Mouse (Mus musculus) small intestine, adult 2 months (tissue): ENCODE data around the gene Dclre1c. TPM values are rescaled to one million over a fixed set of nuclear protein-coding genes. Genes with fewer than 3 reads are reported as not detected.

Experiments
- H3K27ac ChIP-seq: fragments of 200-500 bp; 2 replicates; pipeline ENCODE4 v1.5.1; 2012; ENCODE audit warnings: low read depth, low read length, control low read depth, inconsistent platforms; ENCODE audit not compliant: insufficient read depth
- H3K27me3 ChIP-seq: fragments of 200-500 bp; 2 replicates; pipeline ENCODE4 v1.6.1; 2012; ENCODE audit warnings: mild to moderate bottlenecking, moderate library complexity, low read length, inconsistent platforms; ENCODE audit not compliant: control insufficient read depth, insufficient read depth
- H3K36me3 ChIP-seq: fragments of 200-500 bp; 2 replicates; pipeline ENCODE4 v1.6.1; 2012; ENCODE audit warnings: mild to moderate bottlenecking, low read length, control low read depth, inconsistent platforms; ENCODE audit not compliant: control insufficient read depth, insufficient read depth
- H3K4me1 ChIP-seq: fragments of 200-500 bp; 2 replicates; pipeline ENCODE4 v1.6.1; 2012; ENCODE audit warnings: low read length, inconsistent platforms, mixed read lengths; ENCODE audit not compliant: control insufficient read depth, insufficient read depth, insufficient read length
- H3K4me3 ChIP-seq: fragments of 200-500 bp; 2 replicates; pipeline ENCODE4 v1.5.1; 2012; ENCODE audit warnings: low read depth, mild to moderate bottlenecking, control low read depth, inconsistent platforms, low read length, moderate library complexity
- CTCF ChIP-seq: fragments of 200-500 bp; IDR thresholded peaks from 2 replicates; pipeline ENCODE4 v1.5.1; 2012; ENCODE audit warnings: low read depth, mild to moderate bottlenecking, control low read depth, inconsistent platforms, low read length, moderate library complexity, mixed read lengths; ENCODE audit not compliant: insufficient replicate concordance, insufficient read length; ENCODE audit errors: extremely low read depth
- POLR2A ChIP-seq: fragments of 200-500 bp; IDR thresholded peaks from 2 replicates; pipeline ENCODE4 v1.6.1; 2012; ENCODE audit warnings: low read depth, mild to moderate bottlenecking, control low read depth, inconsistent platforms, low read length, moderate library complexity
- WGBS: fragments of 180-500 bp; shearing (Covaris S2); methylation state at CpG from one replicate; pipeline ENCODE4 v1.1.7; 2018; 5-methylcytosine and 5-hydroxymethylcytosine counted together
- polyA plus RNA-seq: library from polyadenylated mRNA; depleted of rRNA; stranded (reverse); fragments of >200 nt; gene quantifications from 2 replicates; pipeline ENCODE4 v1.2.3, GENCODE M21; 2012

Gene Dclre1c
- polyA plus RNA-seq, 1 experiment, result 1.5 TPM

DNA sequence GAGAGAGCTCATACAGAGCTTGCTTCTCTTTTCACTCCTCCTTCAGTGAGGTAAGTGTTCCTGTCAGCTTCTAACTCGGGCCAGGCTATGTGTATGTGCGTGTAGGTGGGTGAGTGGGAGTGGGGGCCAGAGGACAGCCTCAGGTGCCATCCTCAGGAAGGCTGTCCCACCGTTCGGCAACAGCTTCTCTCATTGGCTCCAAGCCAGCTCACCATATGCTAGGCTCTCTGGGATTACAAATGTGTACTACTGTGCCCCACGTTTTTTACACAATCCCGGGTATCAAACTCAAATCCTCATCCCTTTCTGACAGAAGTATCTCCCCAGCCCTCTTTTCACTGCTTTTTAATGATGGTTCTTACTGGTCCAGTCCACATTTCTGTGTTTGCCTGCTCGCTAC, 20.3 kb downstream of the Dclre1c start:
- 75% methylated on average over 7 of the region's 7 CpGs for WGBS
- TF ChIP-seq CTCF (no peak), POLR2A (no peak)

DNA sequence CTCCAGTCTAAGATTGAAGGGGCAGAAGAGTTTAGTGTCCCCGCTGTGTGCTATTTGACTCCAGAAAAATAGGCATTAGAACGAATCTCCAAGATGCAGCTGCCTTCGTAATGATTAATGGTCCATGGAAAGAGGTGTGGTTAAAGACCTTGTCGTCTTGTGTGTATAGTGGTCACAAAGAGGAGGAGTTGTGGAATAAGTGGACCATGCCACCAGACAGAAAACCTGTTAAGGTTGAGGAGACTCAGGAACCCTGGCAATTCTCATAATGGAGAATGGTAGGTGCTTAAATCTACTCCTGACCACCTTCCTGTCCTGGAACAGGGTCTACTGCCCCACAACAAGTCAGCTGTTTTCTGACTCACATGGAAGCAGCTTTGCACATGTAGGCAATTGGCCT, 22.1 kb downstream of the Dclre1c start:
- WGBS, result 85% methylated on average over 4 of the region's 4 CpGs
- H3K27me3 ChIP-seq, result no peaks in the 10 kb centered on the region
- H3K4me1 ChIP-seq, result no peaks in the 10 kb centered on the region
- no peak overlapping the region for H3K27ac ChIP-seq
- TF ChIP-seq POLR2A (no peak), CTCF (no peak)
- no peak overlapping the region for H3K4me3 ChIP-seq
- H3K36me3 ChIP-seq, result peaks cover 33% of the 10 kb centered on the region

More for the DNA sequence above, 20.3 kb downstream of the Dclre1c start:
- H3K27ac ChIP-seq, result no peak overlapping the region
- peaks cover 29% of the 10 kb centered on the region for H3K36me3 ChIP-seq
- H3K4me1 ChIP-seq, result no peaks in the 10 kb centered on the region
- H3K4me3 ChIP-seq, result no peak overlapping the region
- no peaks in the 10 kb centered on the region for H3K27me3 ChIP-seq

DNA sequence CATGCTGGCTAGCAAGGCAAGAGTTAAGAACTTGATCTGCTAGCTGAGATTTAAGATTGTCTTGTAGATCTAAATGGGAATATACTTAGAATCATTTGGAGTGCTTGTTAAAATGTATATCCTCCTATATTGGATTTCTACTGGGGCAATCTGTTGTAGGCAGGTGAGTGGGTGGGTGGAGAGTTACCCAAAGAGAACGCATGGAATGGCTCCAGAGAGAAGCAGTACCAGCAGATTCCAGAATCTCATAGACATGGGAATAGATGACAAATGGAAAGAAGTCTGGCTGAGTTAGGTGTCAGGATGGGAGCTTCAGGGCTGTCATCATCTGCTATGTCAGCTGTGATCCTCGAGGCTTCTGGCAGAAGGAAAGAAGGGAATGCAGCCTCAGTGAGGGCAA, 25.5 kb downstream of the Dclre1c start:
- WGBS, result 62% methylated on average over 2 of the region's 2 CpGs
- TF ChIP-seq POLR2A (no peak), CTCF (no peak)
- H3K4me3 ChIP-seq, result no peak overlapping the region
- H3K27ac ChIP-seq, result no peak overlapping the region
- H3K36me3 ChIP-seq, result peaks cover 41% of the 10 kb centered on the region
- no peaks in the 10 kb centered on the region for H3K27me3 ChIP-seq
- H3K4me1 ChIP-seq, result no peaks in the 10 kb centered on the region

DNA sequence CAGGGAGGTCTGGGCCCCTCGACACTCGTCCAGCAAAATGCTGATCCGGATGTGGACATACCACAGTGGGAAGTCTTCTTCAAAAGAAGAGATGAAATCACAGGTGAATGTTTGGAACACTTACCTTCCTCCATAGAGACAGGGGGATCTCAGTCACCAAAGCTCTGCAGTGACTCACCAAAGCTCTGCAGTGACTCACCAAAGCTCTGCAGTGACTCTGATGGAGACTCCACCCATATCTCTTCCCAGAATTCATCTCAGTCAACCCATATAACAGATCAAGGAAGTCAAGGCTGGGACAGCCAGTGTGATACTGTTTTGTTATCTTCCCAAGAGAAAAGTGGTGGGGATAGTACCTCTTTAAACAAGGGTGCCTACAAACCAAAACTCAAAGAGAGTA, 29.2 kb downstream of the Dclre1c start:
- H3K36me3 ChIP-seq, result peaks cover 37% of the 10 kb centered on the region
- no peak overlapping the region for H3K27ac ChIP-seq
- no peaks in the 10 kb centered on the region for H3K27me3 ChIP-seq
- TF ChIP-seq CTCF (no peak), POLR2A (no peak)
- no peaks in the 10 kb centered on the region for H3K4me1 ChIP-seq
- WGBS, result 91% methylated on average over 3 of the region's 3 CpGs
- no peak overlapping the region for H3K4me3 ChIP-seq

DNA sequence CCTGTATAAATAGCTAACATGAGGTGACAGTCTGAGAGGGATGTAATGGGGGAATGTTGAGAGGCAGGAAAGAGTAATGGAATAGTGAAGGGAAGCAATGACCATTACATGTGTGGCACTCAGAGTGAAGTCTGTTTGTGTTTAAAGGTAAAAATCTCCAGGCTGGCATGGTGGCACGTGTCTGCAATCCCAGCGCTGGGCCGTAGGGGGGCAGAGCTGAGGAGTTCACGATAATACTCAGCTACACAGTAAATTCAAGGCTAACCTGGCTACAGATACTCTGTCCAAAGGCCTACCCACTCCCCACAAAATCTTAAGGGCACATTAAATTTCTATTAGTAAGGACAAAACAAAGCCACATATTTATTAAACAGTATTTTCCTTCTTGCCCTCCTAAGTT, 32.7 kb downstream of the Dclre1c start:
- H3K4me3 ChIP-seq, result no peak overlapping the region
- no peaks in the 10 kb centered on the region for H3K27me3 ChIP-seq
- peaks cover 28% of the 10 kb centered on the region for H3K36me3 ChIP-seq
- TF ChIP-seq CTCF (no peak), POLR2A (no peak)
- no peaks in the 10 kb centered on the region for H3K4me1 ChIP-seq
- H3K27ac ChIP-seq, result no peak overlapping the region
- 83% methylated on average over 4 of the region's 4 CpGs for WGBS

DNA sequence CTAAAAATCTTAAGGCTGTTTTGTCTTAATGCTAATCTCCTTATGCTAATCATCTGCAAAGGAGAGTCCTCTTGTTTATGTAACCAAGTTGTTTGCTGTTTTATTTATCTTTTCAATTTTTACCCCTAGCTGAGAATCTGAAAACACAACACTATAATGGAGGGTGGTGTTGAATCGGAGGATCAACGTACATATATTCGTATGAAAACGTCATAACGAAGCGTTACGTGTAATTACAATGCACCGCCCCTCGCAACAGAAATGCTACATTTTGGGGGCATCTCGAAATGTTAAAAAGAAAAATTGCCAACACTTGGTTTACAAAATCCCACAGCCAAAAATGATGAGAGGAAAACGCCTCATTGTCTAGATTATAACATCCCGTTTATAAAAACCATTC, 50.0 kb downstream of the Dclre1c start:
- TF ChIP-seq POLR2A, result no peak
- no peak for TF ChIP-seq CTCF
- peak overlapping the region; percentile 86 for H3K4me3 ChIP-seq
- H3K27me3 ChIP-seq, result no peaks in the 10 kb centered on the region
- H3K4me1 ChIP-seq, result no peaks in the 10 kb centered on the region; the same call in 1 of the 2 replicates
- no peak overlapping the region for H3K27ac ChIP-seq
- 1% methylated on average over 12 of the region's 12 CpGs for WGBS
- H3K36me3 ChIP-seq, result 0 out of 2 replicates have a peak, but pooled peaks cover 1% of the 10 kb centered on the region

DNA sequence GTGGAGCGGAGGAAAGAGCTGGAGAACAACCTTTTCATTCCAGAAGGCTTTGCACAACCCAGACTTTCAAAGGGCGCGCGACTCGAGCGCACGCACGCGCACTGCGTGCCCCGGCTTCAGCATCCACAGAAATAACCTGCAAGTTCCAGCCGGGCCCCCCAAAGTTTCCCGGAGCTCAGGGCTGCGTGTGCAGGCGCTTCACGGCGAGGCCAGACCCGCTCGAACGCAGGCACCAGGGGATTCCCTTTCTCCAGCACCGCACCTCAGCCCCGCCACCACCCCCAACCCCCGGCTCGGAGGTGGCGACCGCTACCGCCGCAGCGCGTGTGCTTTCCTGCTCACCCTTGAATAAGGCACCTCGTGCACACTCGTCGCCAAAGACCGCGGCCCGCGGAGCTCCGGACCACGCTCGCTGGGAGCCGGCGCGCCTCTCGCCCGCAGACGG, 50.5 kb downstream of the Dclre1c start:
- H3K4me1 ChIP-seq, result no peaks in the 10 kb centered on the region; the same call in 1 of the 2 replicates
- no peak for TF ChIP-seq POLR2A
- no peak for TF ChIP-seq CTCF
- 0 out of 2 replicates have a peak overlapping the region, but pooled peaks have one; percentile 3 for H3K27ac ChIP-seq
- H3K36me3 ChIP-seq, result 0 out of 2 replicates have a peak, but pooled peaks cover 1% of the 10 kb centered on the region
- under 1% methylated on average over 46 of the region's 46 CpGs for WGBS
- H3K4me3 ChIP-seq, result peak overlapping the region; percentile 86
- no peaks in the 10 kb centered on the region for H3K27me3 ChIP-seq
